Mouse (Mus musculus): ENCODE results near the gene Gjc1. TPM values are rescaled to one million over a fixed set of nuclear protein-coding genes. Genes with fewer than 3 reads are reported as not detected.

Gene Gjc1
- polyA plus RNA-seq, 1 experiment from 2014 or later: 33.9 TPM

DNA sequence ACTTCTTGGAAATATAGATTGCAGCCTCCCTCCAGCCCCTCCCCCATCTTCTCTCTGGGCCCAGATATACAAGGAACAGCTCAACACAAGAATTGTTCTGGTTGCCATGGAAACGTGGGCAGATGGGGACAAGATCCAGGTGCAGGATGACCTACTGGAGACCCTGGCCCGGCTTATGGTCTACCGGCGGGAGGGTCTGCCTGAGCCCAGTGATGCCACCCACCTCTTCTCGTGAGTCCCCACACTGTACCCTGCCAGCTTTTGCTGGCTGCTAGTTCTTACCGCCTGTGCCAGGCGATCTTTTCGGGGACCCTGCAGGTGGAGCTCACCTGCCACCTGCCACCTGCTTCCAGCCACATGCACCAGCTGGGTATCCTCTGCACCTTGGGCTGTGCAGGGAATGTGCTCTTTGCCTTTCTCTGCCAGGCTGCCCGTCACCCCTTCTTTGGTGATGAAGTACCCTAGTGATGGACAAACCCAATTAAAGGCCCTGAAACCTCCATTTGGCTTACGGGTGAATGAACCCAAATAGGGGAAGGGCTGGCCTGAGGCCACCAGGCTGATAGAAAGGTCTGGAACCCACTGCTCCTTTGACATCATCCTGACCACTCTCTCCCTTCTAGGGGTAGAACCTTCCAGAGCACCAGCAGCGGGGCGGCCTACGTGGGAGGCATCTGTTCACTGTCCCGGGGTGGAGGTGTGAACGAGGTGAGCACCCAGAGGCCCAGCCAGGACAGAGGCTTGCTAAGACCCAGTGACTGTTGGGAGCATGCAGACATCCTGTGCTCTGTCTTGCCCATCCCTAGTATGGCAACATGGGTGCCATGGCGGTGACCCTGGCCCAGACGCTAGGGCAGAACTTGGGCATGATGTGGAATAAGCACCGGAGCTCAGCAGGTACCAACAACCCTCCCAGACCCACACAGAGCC is 46.5 kb downstream of the Gjc1 start:
- ChIA-PET POLR2A (interaction anchor here (0.7 to 1.8 kb wide), 2 partner anchors 79 to 86 kb away, joined by 3 to 6 read pairs; no protein-coding TSS in a partner anchor), CTCF (interaction anchor here (0.7 to 3.7 kb wide), 12 partner anchors 8 to 93 kb away, joined by 3 to 26 read pairs (median 4); no protein-coding TSS in a partner anchor)
- ATAC-seq (no peak), DNase-seq (ENCODE audit: low read depth, low spot score) (no peak)
- TF ChIP-seq CTCF (IDR thresholded peaks at IDR 0.05): no peak
- H3K27me3 ChIP-seq: no peaks in the 10 kb centered on the region
- in situ Hi-C loops (cut with MboI; ENCODE audit: low pct_unique_long_range_greater_than_20kb): loop anchor here (25.0 kb wide), 1 partner anchor 214 kb away; no protein-coding TSS in a partner anchor

DNA sequence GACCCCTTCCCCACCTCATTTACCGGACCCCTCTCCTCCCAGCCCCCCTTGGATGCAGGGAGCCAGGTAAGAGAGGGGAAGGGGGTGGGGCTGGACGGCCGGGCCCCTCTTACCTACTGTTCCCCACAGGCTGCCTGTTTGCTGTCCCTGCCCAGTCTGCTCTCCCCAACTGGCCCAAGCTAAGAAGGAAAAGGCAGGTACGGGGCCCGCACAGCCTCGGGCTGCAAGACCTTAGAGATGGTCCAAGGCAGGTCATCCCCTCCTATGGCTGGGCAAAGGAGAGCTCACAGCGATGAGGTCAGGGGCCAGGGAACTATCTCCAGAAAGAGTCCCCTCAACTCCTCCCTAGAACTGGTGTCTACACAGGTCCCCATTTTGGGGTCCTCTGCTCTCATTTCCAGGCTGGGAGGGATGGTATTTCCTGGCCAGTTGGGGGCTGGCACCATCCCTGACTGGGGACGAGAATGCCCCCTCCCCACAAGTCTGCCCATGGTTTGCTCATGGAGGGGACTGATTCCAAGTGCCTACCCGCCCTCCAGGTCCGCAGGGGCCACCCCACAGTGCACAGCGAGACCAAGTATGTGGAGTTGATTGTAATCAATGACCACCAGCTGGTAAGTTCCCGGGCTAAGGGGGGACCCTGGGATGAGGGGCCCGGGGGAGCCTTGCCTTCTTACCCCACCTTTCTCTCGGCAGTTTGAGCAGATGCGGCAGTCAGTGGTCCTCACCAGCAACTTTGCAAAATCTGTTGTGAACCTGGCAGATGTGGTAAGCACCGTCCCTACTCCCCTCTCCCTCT is 47.4 kb downstream of the Gjc1 start:
- TF ChIP-seq CTCF (IDR thresholded peaks at IDR 0.05): no peak
- POLR2A ChIA-PET: interaction anchor here (1.0 kb wide), 1 partner anchor 29 kb away, joined by 3 read pairs; no protein-coding TSS in a partner anchor

DNA sequence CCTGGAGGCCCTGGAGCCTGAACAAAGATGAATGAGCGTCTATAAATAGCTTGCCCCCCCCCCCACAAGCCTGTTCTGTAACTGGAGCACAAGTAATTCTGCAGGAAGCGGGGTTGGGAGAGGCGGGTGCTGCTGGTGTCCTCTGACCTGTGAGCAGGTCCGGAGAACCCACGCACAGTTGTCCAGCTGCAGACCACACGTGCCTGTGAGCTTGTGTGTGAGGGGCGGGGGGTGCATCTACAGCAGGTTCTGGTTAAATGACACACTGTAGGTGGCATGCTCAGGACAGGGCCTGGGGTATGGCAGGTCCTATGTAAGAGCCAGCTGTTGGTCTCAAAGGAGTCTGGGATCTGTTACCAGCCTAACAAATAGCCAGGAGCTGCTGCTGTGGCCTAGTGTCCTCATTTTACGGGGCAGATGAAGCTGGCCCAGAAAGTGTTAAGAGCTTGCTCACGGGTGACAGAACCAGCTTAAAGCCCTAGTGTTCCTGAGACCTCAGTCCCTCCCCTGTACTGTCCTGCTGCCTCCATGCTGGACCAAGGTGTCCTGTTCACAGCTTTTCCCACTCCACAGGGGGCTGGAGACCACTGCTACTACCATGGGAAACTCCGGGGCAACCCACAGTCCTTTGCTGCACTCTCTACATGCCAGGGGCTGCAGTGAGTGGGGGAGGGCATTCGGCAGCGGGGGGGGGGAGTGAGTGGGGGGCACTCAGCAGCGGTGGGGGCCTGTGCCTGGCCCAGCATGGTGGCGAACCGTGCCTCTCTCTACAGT is 48.7 kb downstream of the Gjc1 start:
- in situ Hi-C loops (cut with MboI; ENCODE audit: low pct_unique_long_range_greater_than_20kb): loop anchor here (25.0 kb wide), 1 partner anchor 216 kb away; no protein-coding TSS in a partner anchor
- ChIA-PET POLR2A (interaction anchor here (0.6 to 1.0 kb wide), 2 partner anchors 27 to 758 kb away, joined by 3 read pairs; no protein-coding TSS in a partner anchor), CTCF (interaction anchor here (0.8 to 1.9 kb wide), 2 partner anchors 31 to 81 kb away, joined by 3 to 4 read pairs; no protein-coding TSS in a partner anchor)
- H3K27me3 ChIP-seq: no peaks in the 10 kb centered on the region
- ATAC-seq: no peak
- TF ChIP-seq CTCF (IDR thresholded peaks at IDR 0.05): no peak
- DNase-seq (ENCODE audit: low read depth, low spot score): no peak

More for the DNA sequence above, 47.4 kb downstream of the Gjc1 start:
- CTCF ChIA-PET: interaction anchor here (0.8 to 1.9 kb wide), 5 partner anchors 33 to 94 kb away, joined by 3 to 4 read pairs (median 3); no protein-coding TSS in a partner anchor
- ATAC-seq (no peak), DNase-seq (ENCODE audit: low read depth, low spot score) (no peak)
- in situ Hi-C loops (cut with MboI; ENCODE audit: low pct_unique_long_range_greater_than_20kb): loop anchor here (25.0 kb wide), 1 partner anchor 215 kb away; no protein-coding TSS in a partner anchor
- H3K27me3 ChIP-seq: no peaks in the 10 kb centered on the region

DNA sequence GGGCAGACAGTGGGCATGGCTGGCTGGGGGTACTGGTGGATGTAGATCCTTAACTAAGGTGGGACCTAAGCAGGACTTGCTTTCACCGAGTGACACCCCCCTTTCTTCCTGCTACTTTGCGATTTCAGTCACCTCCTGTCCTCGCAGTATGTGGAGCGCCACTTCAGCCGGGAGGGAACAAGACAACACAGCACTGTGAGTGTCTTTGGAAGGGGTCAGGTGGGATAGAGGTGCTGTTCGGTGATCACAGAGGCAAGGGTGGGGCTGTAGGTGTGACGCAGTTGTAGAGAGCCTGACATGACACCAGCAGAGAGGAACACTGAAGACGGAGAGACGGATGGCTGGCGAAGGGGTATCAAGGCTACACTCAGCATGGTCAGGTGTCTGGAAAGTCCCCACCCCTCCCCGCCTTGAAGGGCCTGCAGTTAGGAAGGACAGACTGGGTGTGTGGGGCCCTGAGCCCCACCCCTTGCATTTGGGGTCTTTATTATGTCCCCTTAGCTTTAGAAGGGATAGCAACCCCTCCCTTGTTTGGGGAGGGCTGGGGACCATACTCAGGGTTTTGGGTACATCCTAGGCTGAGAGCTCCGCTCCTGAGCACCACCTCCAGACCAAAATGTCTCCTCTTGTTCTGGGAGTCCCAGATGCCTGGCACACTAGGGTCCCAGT is 49.4 kb downstream of the Gjc1 start:
- no peak for ATAC-seq
- DNase-seq (ENCODE audit: low read depth, low spot score): no peak
- in situ Hi-C loops (cut with MboI; ENCODE audit: low pct_unique_long_range_greater_than_20kb): loop anchor here (25.0 kb wide), 1 partner anchor 217 kb away; no protein-coding TSS in a partner anchor
- CTCF ChIA-PET: interaction anchor here (1.9 kb wide), 1 partner anchor 31 kb away, joined by 4 read pairs; no protein-coding TSS in a partner anchor
- no peaks in the 10 kb centered on the region for H3K27me3 ChIP-seq
- no peak for TF ChIP-seq CTCF (IDR thresholded peaks at IDR 0.05)
- POLR2A ChIA-PET: interaction anchor here (0.6 kb wide), 1 partner anchor 757 kb away, joined by 3 read pairs; no protein-coding TSS in a partner anchor

GRCm38 (mm10) chr11:102769141-102769540 is 50.4 kb downstream of the Gjc1 start:
- no peaks in the 10 kb centered on the region for H3K27me3 ChIP-seq
- POLR2A ChIA-PET: no interaction called here
- DNase-seq (ENCODE audit: low read depth, low spot score): no peak
- CTCF ChIA-PET: no interaction called here
- TF ChIP-seq CTCF (IDR thresholded peaks at IDR 0.05): no peak
- in situ Hi-C loops (cut with MboI; ENCODE audit: low pct_unique_long_range_greater_than_20kb): loop anchor here (25.0 kb wide), 1 partner anchor 218 kb away; no protein-coding TSS in a partner anchor
- no peak for ATAC-seq

DNA sequence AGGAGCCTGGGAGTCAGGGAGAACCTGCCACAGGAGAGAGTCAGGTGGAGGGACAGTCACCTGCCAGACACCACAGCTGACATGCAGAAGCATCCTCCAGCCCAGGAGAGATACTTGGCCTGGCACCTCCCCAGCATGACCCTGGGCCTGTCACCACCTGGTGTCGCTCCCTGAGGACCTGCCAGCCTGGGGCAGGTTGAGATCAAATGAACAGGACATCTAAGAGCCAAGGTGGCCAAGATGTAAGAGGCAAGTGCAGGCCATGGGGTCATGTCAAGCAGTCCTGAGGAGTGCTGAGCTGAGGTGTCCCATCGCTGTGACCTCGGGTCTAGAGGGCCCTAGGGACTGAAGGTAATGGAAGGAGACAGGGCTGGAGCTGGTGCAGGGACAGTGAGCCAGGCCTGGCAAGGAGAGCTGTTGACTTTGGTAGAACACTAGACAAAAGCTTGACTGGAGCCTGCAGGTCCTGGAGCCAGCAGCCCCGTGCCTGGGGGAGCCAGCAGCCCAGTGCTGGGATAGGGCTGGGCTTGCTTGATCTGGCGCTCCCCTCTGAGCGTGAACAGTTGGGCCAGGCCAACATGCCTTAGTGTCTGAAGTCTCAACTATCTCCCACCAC is 52.3 kb downstream of the Gjc1 start:
- TF ChIP-seq CTCF (IDR thresholded peaks at IDR 0.05): no peak
- POLR2A ChIA-PET: no interaction called here
- CTCF ChIA-PET: no interaction called here
- H3K27me3 ChIP-seq: no peaks in the 10 kb centered on the region
- in situ Hi-C loops (cut with MboI; ENCODE audit: low pct_unique_long_range_greater_than_20kb): loop anchor here (25.0 kb wide), 1 partner anchor 220 kb away; no protein-coding TSS in a partner anchor
- ATAC-seq (no peak), DNase-seq (ENCODE audit: low read depth, low spot score) (no peak)

GRCm38 (mm10) chr11:102765416-102765815 is 54.1 kb downstream of the Gjc1 start:
- TF ChIP-seq CTCF (IDR thresholded peaks at IDR 0.05): no peak
- in situ Hi-C loops (cut with MboI; ENCODE audit: low pct_unique_long_range_greater_than_20kb): loop anchor here (25.0 kb wide), 1 partner anchor 222 kb away; no protein-coding TSS in a partner anchor
- H3K27me3 ChIP-seq: no peaks in the 10 kb centered on the region
- POLR2A ChIA-PET: no interaction called here
- DNase-seq (ENCODE audit: low read depth, low spot score) (no peak), ATAC-seq (no peak)
- CTCF ChIA-PET: interaction anchor here (1.7 kb wide), 1 partner anchor 9 kb away, joined by 5 read pairs; no protein-coding TSS in a partner anchor

- ATAC-seq: no peak
- ChIA-PET CTCF (interaction anchor here (2.0 kb wide), 1 partner anchor 24 kb away, joined by 7 read pairs; no protein-coding TSS in a partner anchor), POLR2A (interaction anchor here (0.6 kb wide), 1 partner anchor 20 kb away, joined by 3 read pairs; no protein-coding TSS in a partner anchor)
- in situ Hi-C loops (cut with MboI; ENCODE audit: low pct_unique_long_range_greater_than_20kb): loop anchor here (25.0 kb wide), 1 partner anchor 224 kb away; no protein-coding TSS in a partner anchor
- DNase-seq (ENCODE audit: low read depth, low spot score): no peak
- H3K27me3 ChIP-seq: no peaks in the 10 kb centered on the region
- TF ChIP-seq CTCF (IDR thresholded peaks at IDR 0.05): no peak
These were observed 56.3 kb downstream of the Gjc1 start for GRCm38 (mm10) chr11:102763009-102763767.

Measured in Patski (cell line).